Mouse (Mus musculus) embryo, embryonic 10 days (tissue): Measurements from ENCODE around the gene Gm6710.
"Not testable (repeated sequence)": the region's sequence is repeated elsewhere in the genome, so short reads cannot be mapped to it uniquely, and the experiment has no call there.

Experiments
- DNase-seq: peaks from one replicate; pipeline ENCODE4 v3.0.0-alpha.2; 2015; ENCODE audit warnings: low spot score

Gm6710 gene

GRCm38 (mm10) chr2:175869024-175869423 is at the start of gene Gm6710:
TSS of gene Gm6710 (plus strand) at chr2:175869219.
- DNase-seq, result not testable (repeated sequence)
